Mouse (Mus musculus): ENCODE data around the gene Pih1h3b. TPM values are rescaled to one million over a fixed set of nuclear protein-coding genes. Genes with fewer than 3 reads are reported as not detected.

Gene Pih1h3b
- total RNA-seq (2021) = not detected
- long read RNA-seq, experiment 1 = 0 reads
- long read RNA-seq, experiment 2 = 0 reads

DNA sequence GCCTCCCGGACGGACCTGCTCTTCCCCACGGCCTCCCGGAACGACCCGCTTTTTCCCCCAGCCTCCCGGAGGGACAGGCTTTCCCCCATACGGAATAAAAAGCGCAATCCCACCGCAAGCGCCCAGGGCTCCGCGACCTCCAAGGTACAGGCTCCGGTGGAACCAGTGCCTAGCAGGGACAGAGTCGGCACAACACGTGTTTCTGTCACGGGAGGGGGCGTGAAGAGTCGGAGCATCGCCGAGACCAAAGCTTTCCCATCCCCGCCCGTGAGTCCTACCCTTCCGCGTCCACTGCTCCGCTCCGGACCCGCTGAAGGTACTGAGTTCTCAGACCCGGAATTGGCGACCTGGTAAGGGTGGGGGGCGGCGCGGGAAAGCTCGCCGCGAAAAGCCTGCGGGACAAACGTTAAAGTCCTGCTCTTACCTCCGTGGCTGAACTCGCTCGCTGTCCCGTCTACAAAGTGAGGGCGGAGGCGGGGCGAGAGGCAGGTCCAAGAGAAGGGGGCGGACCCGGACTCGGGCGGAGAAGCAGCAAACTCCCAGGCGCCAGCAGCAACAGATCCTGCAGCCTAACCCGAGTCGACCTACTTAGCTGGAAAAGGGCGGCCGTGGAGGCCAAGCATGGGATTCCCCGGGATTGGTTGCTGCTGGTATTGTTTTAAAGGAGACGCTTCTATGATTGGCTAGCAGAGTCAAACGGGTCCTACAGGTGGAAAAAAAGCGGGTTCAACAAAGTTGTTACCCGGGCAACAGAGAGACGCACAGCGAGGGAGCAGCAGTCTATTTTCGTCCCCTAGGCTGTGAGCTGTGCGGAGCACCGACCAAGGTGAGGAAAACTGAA, at the start of gene Pih1h3b, which contains the start of gene Nup62cl:
Gene Pih1h3b (plus strand): TSS at position 745 of the 841 bp plus-strand sequence.
Gene Nup62cl (minus strand): TSS at position 578 of the 841 bp plus-strand sequence.
- DNase-seq (ENCODE audit: low spot score in 2 of 2) = peak; percentile 27 to 34

DNA sequence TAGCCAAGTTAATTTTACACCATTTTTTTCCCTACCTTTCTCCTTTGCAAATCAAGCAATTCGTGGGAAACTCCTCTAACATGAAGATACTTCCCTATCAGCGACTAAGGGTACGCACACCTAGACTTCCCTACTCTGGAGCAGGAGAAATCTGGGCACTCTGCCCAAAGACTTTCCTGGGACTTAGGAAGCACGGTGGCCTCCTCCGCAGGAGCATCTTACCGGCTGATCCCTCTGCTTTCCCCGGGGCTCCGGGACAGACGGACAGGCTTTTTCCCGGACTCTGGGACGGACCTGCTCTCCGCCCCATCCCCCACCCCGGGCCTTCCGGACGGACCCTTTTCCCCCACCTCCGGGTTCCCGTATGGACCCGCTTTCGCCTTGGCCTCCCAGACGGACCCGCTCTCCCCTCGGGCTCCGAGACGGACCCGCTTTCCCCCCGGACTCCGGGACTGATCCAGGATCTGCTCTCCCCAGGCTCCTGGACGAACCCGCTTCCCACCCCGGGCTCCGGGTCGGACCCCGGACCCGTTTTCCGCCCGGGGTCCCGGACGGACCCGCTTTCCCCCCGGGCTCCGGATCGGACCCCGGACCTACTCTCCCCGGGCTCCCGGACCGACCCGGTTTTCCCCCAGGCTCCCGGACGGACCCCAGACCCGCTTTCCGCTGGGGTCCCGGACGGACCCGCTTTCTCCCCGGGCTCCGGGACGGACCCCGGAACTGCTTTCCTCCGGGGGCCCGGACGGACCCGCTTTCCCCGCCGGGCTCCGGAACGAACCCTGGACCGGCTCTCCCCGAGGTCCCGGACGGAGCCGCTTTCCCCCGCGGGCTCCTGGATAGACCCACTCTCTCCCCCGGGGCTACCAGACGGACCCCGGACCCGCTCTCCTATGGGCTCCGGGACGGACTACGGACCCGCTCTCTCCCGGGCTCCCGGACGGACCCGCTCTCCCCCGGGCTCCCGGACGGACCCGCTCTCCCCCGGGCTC, 1.5 kb upstream of the Pih1h3b start:
- peak in 1 of 2 experiments; percentile 4 for DNase-seq (ENCODE audit: low spot score in 2 of 2)

DNA sequence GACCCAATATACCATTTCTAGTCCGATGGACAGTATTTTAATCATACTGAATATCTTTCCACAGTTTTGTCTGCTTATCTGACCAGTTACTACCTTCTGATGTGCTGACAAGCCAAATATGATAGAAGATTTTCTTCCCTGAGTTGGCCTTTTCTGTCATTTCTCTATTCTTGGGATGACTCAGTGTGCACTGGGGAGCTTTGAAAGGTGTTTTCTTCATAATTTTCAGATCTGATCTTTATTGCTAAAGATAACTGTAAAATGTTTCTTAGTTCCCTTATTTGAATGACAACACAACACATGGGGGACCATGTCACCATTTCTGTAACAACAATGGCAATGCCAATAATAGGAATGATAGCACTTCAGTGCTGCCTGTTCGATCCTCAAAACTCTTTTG, 19.9 kb downstream of the Pih1h3b start:
- no peak for DNase-seq (ENCODE audit: low spot score in 2 of 2)

DNA sequence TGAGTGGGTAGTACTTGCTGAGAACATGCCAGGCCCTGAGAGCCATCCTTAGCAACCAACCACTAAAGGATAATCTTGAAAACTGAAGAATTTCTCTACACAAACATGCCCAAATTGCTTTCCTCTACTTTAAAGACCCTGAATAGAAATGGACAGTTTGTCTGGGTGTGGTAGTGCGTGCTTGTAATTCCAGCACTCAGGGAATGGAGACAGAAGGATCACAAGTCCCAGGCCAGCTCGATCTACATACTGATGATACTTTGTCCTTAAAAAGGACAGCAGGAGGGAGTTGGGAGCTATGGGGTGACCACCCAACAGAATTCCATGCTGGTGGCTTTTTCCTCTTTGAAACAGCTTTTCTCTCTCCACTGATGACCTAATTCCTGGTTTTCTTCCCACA, 31.4 kb downstream of the Pih1h3b start:
- no peak for DNase-seq (ENCODE audit: low spot score in 2 of 2)

Other genes with a start within 250 kb of the Pih1h3b start
- 10 to 100 TPM; 10.6 to 12.4 TPM for gene Morc4, start 191.2 kb upstream of the Pih1h3b start, total RNA-seq (2021)
- gene Rbm41, start 64.3 kb upstream of the Pih1h3b start, total RNA-seq (2021) = 10 to 100 TPM in 1 of 2 experiments, 1 to 10 TPM in 1; 9.8 to 10.3 TPM
- 10 to 100 TPM in 1 of 2 experiments, 1 to 10 TPM in 1; 7.3 to 16.8 TPM for gene Nup62cl, start 167 bp upstream of the Pih1h3b start, total RNA-seq (2021)

Data from adrenal gland, postnatal 4 days (tissue).